ENCODE assay signal across 8 mouse cellular contexts in the genomic region with DNA sequence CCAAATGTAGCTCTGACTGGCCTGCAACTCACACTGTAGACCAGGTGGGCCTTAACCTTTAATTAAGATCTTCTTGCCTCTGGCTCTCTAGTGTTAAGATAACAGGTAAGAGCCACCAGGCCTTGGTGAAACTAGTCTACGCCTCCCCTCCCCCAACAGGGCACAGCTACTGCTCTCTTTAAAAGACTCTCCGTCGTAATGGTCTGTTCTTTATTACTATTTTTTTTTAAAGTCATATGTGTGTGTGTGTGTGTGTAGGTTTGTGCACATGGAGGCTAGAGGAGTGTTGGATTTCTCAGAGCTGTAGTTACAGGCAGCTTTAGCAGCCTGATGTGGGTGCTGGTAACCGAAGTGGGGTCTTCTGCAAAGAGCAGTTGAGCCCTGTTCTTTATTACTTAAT. TPM values are rescaled to one million over a fixed set of nuclear protein-coding genes. Genes with fewer than 3 reads are reported as not detected.
A peak's percentile ranks its signal among the peaks of the same experiment; 100 is the strongest.
DNase-seq lines count a peak whose midpoint lies in the region; ATAC-seq and TF ChIP-seq lines count a peak whose summit lies in the region.

No protein-coding gene starts in this region.

- peak overlapping the region; percentile 66 for H3K4me2 ChIP-seq in heart, embryonic 15.5 days
- H3K4me2 ChIP-seq in liver, postnatal 0 days (ENCODE audit: low read depth, low read length) = peak overlapping the region; percentile 80

- peaks cover 22% of the 10 kb centered on the region for H3K79me2 ChIP-seq in MEL (ENCODE audit: control insufficient read depth, insufficient read depth, low read length, poor library complexity)

- 62% methylated on average over 4 of the region's 4 CpGs for WGBS in heart, embryonic 15.5 days
- 55% methylated on average over 4 of the region's 4 CpGs for WGBS in liver, postnatal 0 days (ENCODE audit: insufficient replicate concordance)

- no peak for DNase-seq in gastrocnemius, adult 2 months
- no peak for DNase-seq in gastrocnemius, postnatal 10 days
- peak; percentile 58 for DNase-seq in MEL (ENCODE audit: low read depth, low spot score)
- DNase-seq in liver, postnatal 0 days = no peak
- DNase-seq in urinary bladder, postnatal 25 days (ENCODE audit: low spot score) = no peak
- DNase-seq in spleen, postnatal 10 days (ENCODE audit: low spot score in 2 of 2) = no peak
- no peak for DNase-seq in testis, postnatal 10 days (ENCODE audit: low spot score)

- H3K27me3 ChIP-seq in MEL (ENCODE audit: control insufficient read depth in 1 of 2, insufficient read depth in 2 of 2, low read length in 2 of 2) = no peaks in the 10 kb centered on the region
- no peaks in the 10 kb centered on the region for H3K27me3 ChIP-seq in heart, embryonic 15.5 days
- no peaks in the 10 kb centered on the region for H3K27me3 ChIP-seq in liver, postnatal 0 days (ENCODE audit: insufficient read depth, low read length)

- no peak for TF ChIP-seq CTCF in gastrocnemius, adult 2 months (IDR thresholded peaks at IDR 0.05)
- TF ChIP-seq CTCF in MEL (IDR thresholded peaks at IDR 0.05 in 2 of 3, conservative IDR thresholded peaks at IDR 0.05 in 1 of 3; ENCODE audit: control insufficient read depth in 1 of 3, insufficient read depth in 1 of 3, low read depth in 2 of 3, low read length in 3 of 3, poor library complexity in 1 of 3, severe bottlenecking in 1 of 3) = no peak
- no peak for TF ChIP-seq CTCF in liver, postnatal 0 days (IDR thresholded peaks at IDR 0.05; ENCODE audit: low read depth)

- peak overlapping the region; percentile 97 for H3K27ac ChIP-seq in gastrocnemius, adult 2 months
- H3K27ac ChIP-seq in MEL (ENCODE audit: control insufficient read depth, low read depth, low read length) = peak overlapping the region; percentile 59
- peak overlapping the region; percentile 97 for H3K27ac ChIP-seq in heart, embryonic 15.5 days
- H3K27ac ChIP-seq in liver, postnatal 0 days (ENCODE audit: low read depth) = peak overlapping the region; percentile 97

- TF ChIP-seq RAD21 in MEL (IDR thresholded peaks at IDR 0.05; ENCODE audit: low read depth, low read length) = no peak

- H3K4me3 ChIP-seq in gastrocnemius, adult 2 months = peak overlapping the region; percentile 90
- H3K4me3 ChIP-seq in MEL (ENCODE audit: control insufficient read depth in 1 of 2, insufficient read depth in 1 of 2, low read depth in 2 of 2, low read length in 2 of 2) = peak overlapping the region; percentile 84 to 86
- H3K4me3 ChIP-seq in heart, embryonic 15.5 days = peak overlapping the region; percentile 95
- peak overlapping the region; percentile 91 for H3K4me3 ChIP-seq in liver, postnatal 0 days (ENCODE audit: low read depth, low read length)

- H3K9me3 ChIP-seq in MEL (replicated peaks; ENCODE audit: insufficient read depth, low read length) = no peaks in the 10 kb centered on the region
- no peaks in the 10 kb centered on the region for H3K9me3 ChIP-seq in heart, embryonic 15.5 days (replicated peaks)
- no peaks in the 10 kb centered on the region for H3K9me3 ChIP-seq in liver, postnatal 0 days (ENCODE audit: low read length)

- no peak for ATAC-seq in heart, embryonic 15.5 days (replicated peaks; ENCODE audit: insufficient number of reproducible peaks, insufficient read depth, low FRiP score, low read depth)
- ATAC-seq in liver, postnatal 0 days = no peak

- peaks cover 5 to 12% of the 10 kb centered on the region in 2 experiments for H3K4me1 ChIP-seq in MEL (ENCODE audit: control insufficient read depth in 1 of 2, insufficient read depth in 2 of 2, low read length in 2 of 2)
- H3K4me1 ChIP-seq in heart, embryonic 15.5 days (replicated peaks) = peaks cover 20% of the 10 kb centered on the region
- peaks cover 16% of the 10 kb centered on the region for H3K4me1 ChIP-seq in liver, postnatal 0 days (ENCODE audit: insufficient read depth)

- intact Hi-C loops in gastrocnemius, adult 2 months (cut with DNase I) = no loop called here

- TF ChIP-seq EP300 in MEL (IDR thresholded peaks at IDR 0.05; ENCODE audit: low read depth in 1 of 2, low read length in 2 of 2) = no peak
- no peak for TF ChIP-seq EP300 in liver, postnatal 0 days (IDR thresholded peaks at IDR 0.05; ENCODE audit: low read depth)

- no peak for TF ChIP-seq POLR2A in MEL (IDR thresholded peaks at IDR 0.05; ENCODE audit: control insufficient read depth in 1 of 2, insufficient read depth in 1 of 2, low read depth in 1 of 2, low read length in 2 of 2, poor library complexity in 1 of 2)

- peaks cover 0 to 16% of the 10 kb centered on the region in 2 experiments; a peak in 2 of 4 replicates for H3K36me3 ChIP-seq in MEL (ENCODE audit: control insufficient read depth in 1 of 2, insufficient read depth in 2 of 2, low read length in 2 of 2)
- no peaks in the 10 kb centered on the region for H3K36me3 ChIP-seq in heart, embryonic 15.5 days
- no peaks in the 10 kb centered on the region for H3K36me3 ChIP-seq in liver, postnatal 0 days (replicated peaks; ENCODE audit: insufficient read depth, low read length)

- peak overlapping the region; percentile 86 for H3K9ac ChIP-seq in MEL (ENCODE audit: control insufficient read depth, low read depth, low read length, poor library complexity, severe bottlenecking)
- peak overlapping the region; percentile 70; the same call in 1 of the 2 replicates for H3K9ac ChIP-seq in heart, embryonic 15.5 days
- peak overlapping the region; percentile 87; the same call in 1 of the 2 replicates for H3K9ac ChIP-seq in liver, postnatal 0 days (replicated peaks)

TF ChIP-seq in MEL, 35 proteins besides CTCF, POLR2A, EP300 and RAD21:
- TF ChIP-seq TBP (IDR thresholded peaks at IDR 0.05; ENCODE audit: low read depth, low read length) (no peak), CHD2 (IDR thresholded peaks at IDR 0.05; ENCODE audit: low read length) (peak; percentile 25; the same call in 1 of the 2 replicates), ZMIZ1 (IDR thresholded peaks at IDR 0.05; ENCODE audit: low read depth, low read length) (no peak), GABPA (IDR thresholded peaks at IDR 0.05; ENCODE audit: low read depth, low read length) (no peak), MYB (IDR thresholded peaks at IDR 0.05; ENCODE audit: low read depth, low read length) (no peak), MAZ (IDR thresholded peaks at IDR 0.05; ENCODE audit: low read depth, low read length) (no peak), ZC3H11A (IDR thresholded peaks at IDR 0.05; ENCODE audit: low read depth, low read length) (0 out of 2 replicates have a peak, but pooled peaks have one; percentile 0), NRF1 (IDR thresholded peaks at IDR 0.05; ENCODE audit: insufficient read depth, low read depth, low read length, poor library complexity, severe bottlenecking) (no peak), ZNF384 (IDR thresholded peaks at IDR 0.05; ENCODE audit: low read depth, low read length) (peak; percentile 38; the same call in 1 of the 2 replicates), ZKSCAN1 (IDR thresholded peaks at IDR 0.05; ENCODE audit: low read depth, low read length) (no peak), MEF2A (IDR thresholded peaks at IDR 0.05; ENCODE audit: extremely low read depth, insufficient replicate concordance, low read depth, low read length, poor library complexity, severe bottlenecking) (no peak)

RNA-seq across cellular contexts. Expression of a gene that starts 1.0 kb away (rescaled TPM):
- 10 to 100 TPM; 71.3 to 95.7 TPM for total RNA-seq in gastrocnemius, adult 2 months (2021)
- total RNA-seq in gastrocnemius, postnatal 10 days (2021) = 10 to 100 TPM; 53.8 to 56.9 TPM
- total RNA-seq in MEL (2012; rRNA removed) = 4.1 and 5.8 TPM in 2 replicates
- 10 to 100 TPM in 1 of 2 experiments, not detected in 1; 31.8 TPM for polyA plus RNA-seq in MEL (2012; ENCODE audit: insufficient read depth in 1 of 2, insufficient read length in 2 of 2, low read depth in 1 of 2, low replicate concordance in 2 of 2, missing spikeins in 1 of 2)
- polyA plus RNA-seq in heart, embryonic 15.5 days (2015; fragmentation: Nextera tagmentation; extraction: Ambion mirVana) = 17.6 and 26.1 TPM in 2 replicates
- polyA plus RNA-seq in liver, postnatal 0 days (2015; fragmentation: Nextera tagmentation; extraction: Ambion mirVana) = 4.3 and 4.8 TPM in 2 replicates

RNA-seq across cellular contexts. Expression of a gene that starts 43.9 kb away (rescaled TPM):
- 10 to 100 TPM; 68.1 to 92.0 TPM for total RNA-seq in gastrocnemius, adult 2 months (2021)
- total RNA-seq in gastrocnemius, postnatal 10 days (2021) = 100 to 1,000 TPM; 469 to 474 TPM
- total RNA-seq in MEL (2012; rRNA removed) = 254 and 516 TPM in 2 replicates
- 1,000 to 10,000 TPM in 1 of 2 experiments, 100 to 1,000 TPM in 1; 737 to 5,492 TPM for polyA plus RNA-seq in MEL (2012; ENCODE audit: insufficient read depth in 1 of 2, insufficient read length in 2 of 2, low read depth in 1 of 2, low replicate concordance in 2 of 2, missing spikeins in 1 of 2)
- 1,686 and 1,690 TPM in 2 replicates for polyA plus RNA-seq in heart, embryonic 15.5 days (2015; fragmentation: Nextera tagmentation; extraction: Ambion mirVana)
- polyA plus RNA-seq in liver, postnatal 0 days (2015; fragmentation: Nextera tagmentation; extraction: Ambion mirVana) = 574 and 747 TPM in 2 replicates
